Mouse (Mus musculus) bone marrow, adult 2 months (tissue): ENCODE data around the gene Ttc39a.

ENCODE experiments used
- CTCF ChIP-seq: fragments of 200-500 bp; IDR thresholded peaks from 2 replicates; pipeline ENCODE4 v1.5.1; 2011; ENCODE audit warnings: low read length, control low read depth; ENCODE audit not compliant: control insufficient read depth, insufficient read depth
- POLR2A ChIP-seq: fragments of 200-500 bp; IDR thresholded peaks from 2 replicates; pipeline ENCODE4 v1.6.1; 2011; ENCODE audit warnings: low read depth, mild to moderate bottlenecking, control low read depth, low read length, borderline replicate concordance; ENCODE audit not compliant: control insufficient read depth

GRCm38 (mm10) chr4:109411377-109411967 lies 5.0 kb downstream of the Ttc39a start:
- TF ChIP-seq CTCF (no peak), POLR2A (no peak)
